Mouse (Mus musculus): ENCODE results near the gene Zp3. TPM values are rescaled to one million over a fixed set of nuclear protein-coding genes. Genes with fewer than 3 reads are reported as not detected.

Gene Zp3
- not detected for polyA plus RNA-seq (2017; shearing (Covaris generic))

GRCm38 (mm10) chr5:135979904-135980303, at the start of gene Zp3:
TSS of gene Zp3 (plus strand) at chr5:135980099.

GRCm38 (mm10) chr5:135934481-135935175, 45.3 kb upstream of the Zp3 start, which contains the start of gene Ywhag:
TSS of gene Ywhag (minus strand) at chr5:135934616.

DNA sequence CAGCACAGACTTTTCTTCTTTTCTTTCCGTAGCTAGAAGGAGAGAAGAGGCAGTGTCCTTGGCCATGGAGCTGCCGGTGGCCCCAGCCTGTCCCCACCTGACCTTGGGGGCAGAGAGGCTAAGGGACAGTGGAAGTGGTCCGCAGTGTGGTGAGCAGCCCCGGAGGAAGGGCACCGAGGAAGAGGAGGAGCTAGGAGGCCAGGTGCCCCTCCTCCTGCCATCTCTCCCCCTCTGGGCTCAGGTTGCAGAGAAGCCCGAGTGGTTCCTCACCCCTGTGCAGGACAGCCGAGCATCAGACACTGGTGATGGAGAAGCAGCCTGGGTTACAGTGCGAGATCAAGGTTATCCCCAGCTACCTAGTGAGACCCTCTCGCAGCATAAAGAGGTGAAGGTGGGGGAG, 5.5 kb upstream of the Zp3 start, which contains the start of gene Ssc4d:
Gene Ssc4d (minus strand): TSS at position 167 of the 400 bp plus-strand sequence.

DNA sequence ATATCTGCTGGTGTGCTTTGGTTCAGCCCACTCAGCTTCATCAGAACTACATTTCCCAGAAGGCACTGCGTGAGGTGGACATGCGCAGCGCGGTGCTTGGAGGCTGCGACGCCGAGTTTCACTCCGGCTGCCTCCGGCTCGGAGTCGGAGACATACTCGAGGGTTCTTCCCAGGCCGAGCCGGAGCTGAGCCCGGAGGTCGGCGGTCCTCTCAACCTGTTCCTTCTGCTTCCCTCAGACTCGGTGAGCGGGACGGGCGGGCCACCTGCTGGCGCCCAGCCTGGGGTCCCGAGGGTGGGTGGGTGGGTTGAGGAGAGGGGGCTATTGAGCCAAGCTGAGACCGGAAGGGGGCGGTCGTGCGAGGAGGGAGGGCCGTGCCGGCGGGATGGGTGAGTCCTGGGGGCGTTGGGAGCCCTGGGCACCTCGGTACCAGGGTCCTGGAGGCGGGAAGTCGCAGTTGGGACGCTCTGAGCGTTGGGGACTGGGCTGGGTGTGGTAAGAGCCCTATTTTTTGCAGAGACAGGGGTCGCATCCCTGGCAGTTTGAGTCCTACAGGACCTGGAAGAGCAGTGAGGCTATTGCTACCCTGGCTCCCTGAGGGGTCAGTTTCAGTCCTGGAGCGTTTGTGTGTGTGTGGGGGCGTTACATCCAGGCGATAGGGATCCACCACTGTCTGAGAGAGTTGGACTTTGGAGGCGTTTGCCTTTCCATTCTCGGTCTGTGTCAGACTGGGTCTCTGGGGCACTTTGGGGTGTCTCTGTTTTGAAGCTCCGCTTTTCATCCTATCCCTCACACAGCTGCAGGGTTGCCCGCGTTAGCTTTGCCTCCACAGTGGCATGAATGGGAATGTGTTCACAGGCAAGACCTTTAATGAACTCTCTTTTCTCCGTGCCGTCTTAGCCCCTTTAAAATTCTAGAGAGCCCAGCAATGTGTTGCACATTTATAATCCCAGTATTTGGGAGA, 15.1 kb downstream of the Zp3 start, which contains the start of gene Dtx2:
Gene Dtx2 (plus strand): TSS at position 76 of the 963 bp plus-strand sequence.

Other genes starting within 250 kb of the Zp3 start
- gene Tmem120a, start 235.7 kb upstream of the Zp3 start, polyA plus RNA-seq (2017; shearing (Covaris generic)): 92.9 TPM
- gene Styxl1, start 201.7 kb upstream of the Zp3 start, polyA plus RNA-seq (2017; shearing (Covaris generic)): not detected
- 366 TPM for gene Mdh2, start 201.6 kb upstream of the Zp3 start, polyA plus RNA-seq (2017; shearing (Covaris generic))
- not detected for gene Srrm3, start 173.2 kb upstream of the Zp3 start, polyA plus RNA-seq (2017; shearing (Covaris generic))
- gene Hspb1, start 92.2 kb upstream of the Zp3 start, polyA plus RNA-seq (2017; shearing (Covaris generic)): 6.1 TPM
- gene Ywhag, start 45.5 kb upstream of the Zp3 start, polyA plus RNA-seq (2017; shearing (Covaris generic)): 63.7 TPM
- not detected for gene Ssc4d, start 5.6 kb upstream of the Zp3 start, polyA plus RNA-seq (2017; shearing (Covaris generic))
- 23.4 TPM for gene Dtx2, start 14.7 kb downstream of the Zp3 start, polyA plus RNA-seq (2017; shearing (Covaris generic))
- gene Upk3b, start 58.4 kb downstream of the Zp3 start, polyA plus RNA-seq (2017; shearing (Covaris generic)): not detected
- gene Upk3bl, start 74.4 kb downstream of the Zp3 start, polyA plus RNA-seq (2017; shearing (Covaris generic)): not detected
- gene Rasa4, start 103.8 kb downstream of the Zp3 start, polyA plus RNA-seq (2017; shearing (Covaris generic)): 3.3 TPM
- gene Polr2j, start 136.5 kb downstream of the Zp3 start, polyA plus RNA-seq (2017; shearing (Covaris generic)): 55.2 TPM
- 31.2 TPM for gene Lrwd1, start 156.0 kb downstream of the Zp3 start, polyA plus RNA-seq (2017; shearing (Covaris generic))
- 37.6 TPM for gene Alkbh4, start 156.0 kb downstream of the Zp3 start, polyA plus RNA-seq (2017; shearing (Covaris generic))
- gene Orai2, start 190.6 kb downstream of the Zp3 start, polyA plus RNA-seq (2017; shearing (Covaris generic)): 86.2 TPM
- 28.9 TPM for gene Prkrip1, start 218.9 kb downstream of the Zp3 start, polyA plus RNA-seq (2017; shearing (Covaris generic))